Mouse (Mus musculus): Measurements from ENCODE around the gene Csad.

- TF ChIP-seq POLR2A (IDR thresholded peaks at IDR 0.05; ENCODE audit: borderline replicate concordance, control insufficient read depth, low read depth, low read length) (no peak), CTCF (IDR thresholded peaks at IDR 0.05; ENCODE audit: control insufficient read depth, insufficient read depth, low read length) (no peak)
Measured at GRCm38 (mm10) chr15:102146089-102146488, 58.4 kb downstream of the Csad start.
